Mouse (Mus musculus): ENCODE data around the gene Slc39a11. TPM values are rescaled to one million over a fixed set of nuclear protein-coding genes. Genes with fewer than 3 reads are reported as not detected.

Slc39a11 gene
- polyA plus RNA-seq, 1 experiment from 2014 or later: 26.2 TPM

DNA sequence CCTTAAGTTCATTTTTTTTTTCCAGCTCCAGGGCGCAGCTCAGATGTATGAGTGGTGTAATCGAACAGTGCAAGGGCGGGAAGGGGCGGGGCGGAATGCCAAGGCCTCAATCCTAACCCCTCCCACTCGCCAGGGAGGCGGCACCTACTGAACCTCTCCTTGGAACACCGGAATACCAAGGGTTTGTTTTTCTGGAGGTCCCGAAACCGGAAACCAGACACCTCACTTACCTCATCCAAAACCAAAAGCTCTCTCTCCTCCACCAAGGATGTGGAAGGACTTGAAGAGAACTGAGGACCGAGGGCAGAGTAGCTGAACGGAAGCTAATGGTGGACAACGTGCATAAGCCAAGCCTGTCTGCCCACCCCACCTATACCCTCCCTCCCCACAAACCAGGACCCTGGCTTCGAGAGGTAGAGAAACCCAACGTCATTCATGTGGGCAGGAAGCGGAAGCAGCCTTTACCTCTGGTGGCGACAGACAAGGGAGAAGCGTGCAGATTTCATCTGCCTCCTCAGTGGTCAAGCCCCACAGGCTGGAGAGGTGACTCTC, 441.3 kb downstream of the Slc39a11 start:
- Histone ChIP-seq H3K36me3 (ENCODE audit: control insufficient read depth, insufficient read depth, low read length) (no peaks in the 10 kb centered on the region), H3K9ac (ENCODE audit: low read length) (0 out of 2 replicates have a peak overlapping the region, but pooled peaks have one; percentile 31), H3K4me1 (replicated peaks; ENCODE audit: control insufficient read depth, insufficient read depth, low read length) (peaks cover 11% of the 10 kb centered on the region), H3K27ac (ENCODE audit: low read length) (no peak overlapping the region), H3K4me3 (ENCODE audit: low read length) (no peak overlapping the region; the same call in 1 of the 2 replicates), H3K9me3 (ENCODE audit: control insufficient read depth, low read length) (no peaks in the 10 kb centered on the region), H3K27me3 (ENCODE audit: control insufficient read depth, insufficient read depth, low read depth, low read length) (no peaks in the 10 kb centered on the region), H3K4me2 (ENCODE audit: low read depth, low read length) (peak overlapping the region; percentile 40)
- WGBS: 39% methylated on average over 18 of the region's 18 CpGs
- peak; percentile 76 for ATAC-seq (ENCODE audit: low read depth)

DNA sequence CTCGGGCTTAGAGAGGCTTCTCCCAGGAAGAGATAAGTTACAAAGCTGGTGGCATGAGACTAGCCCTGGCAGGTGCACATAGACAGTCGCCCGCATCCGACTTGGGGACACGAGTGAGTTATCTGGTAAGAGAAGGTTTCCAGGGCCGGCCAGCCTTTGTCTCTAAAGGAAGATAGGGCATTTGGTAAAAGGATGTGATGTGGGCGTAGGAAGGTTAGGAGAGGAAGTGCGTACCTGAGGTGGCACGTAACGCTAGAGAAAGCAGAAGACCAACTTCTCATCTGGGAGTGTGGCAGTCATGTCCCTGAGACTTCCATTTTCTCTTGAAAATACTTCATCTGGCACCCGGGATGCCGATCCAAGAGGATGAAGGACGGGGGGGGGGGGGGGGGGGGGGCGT, 441.9 kb downstream of the Slc39a11 start:
- ATAC-seq (ENCODE audit: low read depth): no peak
- Histone ChIP-seq H3K9me3 (ENCODE audit: control insufficient read depth, low read length) (no peaks in the 10 kb centered on the region), H3K27ac (ENCODE audit: low read length) (no peak overlapping the region), H3K4me2 (ENCODE audit: low read depth, low read length) (peak overlapping the region; percentile 40; the same call in 1 of the 2 replicates), H3K4me1 (replicated peaks; ENCODE audit: control insufficient read depth, insufficient read depth, low read length) (peaks cover 11% of the 10 kb centered on the region), H3K4me3 (ENCODE audit: low read length) (no peak overlapping the region), H3K36me3 (ENCODE audit: control insufficient read depth, insufficient read depth, low read length) (no peaks in the 10 kb centered on the region), H3K9ac (ENCODE audit: low read length) (no peak overlapping the region), H3K27me3 (ENCODE audit: control insufficient read depth, insufficient read depth, low read depth, low read length) (no peaks in the 10 kb centered on the region)
- 84% methylated on average over 11 of the region's 14 CpGs for WGBS

GRCm38 (mm10) chr11:113206099-113206498, 443.8 kb downstream of the Slc39a11 start:
- H3K27ac ChIP-seq (ENCODE audit: low read length): no peak overlapping the region
- 66% methylated on average over 10 of the region's 10 CpGs for WGBS

DNA sequence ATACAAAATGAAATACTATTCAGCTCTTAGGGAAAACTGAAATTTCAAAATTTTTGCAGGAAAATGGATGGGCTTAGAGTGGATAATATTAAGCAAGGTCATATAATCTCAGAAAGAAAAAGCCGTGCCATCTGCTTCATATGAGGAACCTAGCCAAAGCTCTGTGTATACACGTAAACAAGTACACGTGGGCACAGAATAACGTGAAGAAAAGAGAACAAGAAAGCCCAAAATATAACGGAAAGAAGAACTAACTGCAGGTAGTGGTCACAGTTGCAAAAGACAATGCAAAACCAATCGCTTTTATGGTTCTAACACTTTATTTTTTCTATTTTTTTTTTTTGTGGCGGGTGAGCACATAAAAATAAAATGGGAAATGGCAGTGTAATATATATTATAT, 446.9 kb downstream of the Slc39a11 start:
- H3K9me3 ChIP-seq (ENCODE audit: control insufficient read depth, low read length): no peaks in the 10 kb centered on the region
- no peak overlapping the region for H3K9ac ChIP-seq (ENCODE audit: low read length)
- ATAC-seq (ENCODE audit: low read depth): no peak
- 0 out of 2 replicates have a peak, but pooled peaks cover 3% of the 10 kb centered on the region for H3K27me3 ChIP-seq (ENCODE audit: control insufficient read depth, insufficient read depth, low read depth, low read length)
- H3K36me3 ChIP-seq (ENCODE audit: control insufficient read depth, insufficient read depth, low read length): no peaks in the 10 kb centered on the region
- 84% methylated on average over 7 of the region's 7 CpGs for WGBS
- H3K4me1 ChIP-seq (replicated peaks; ENCODE audit: control insufficient read depth, insufficient read depth, low read length): peaks cover 5% of the 10 kb centered on the region
- no peak overlapping the region for H3K4me3 ChIP-seq (ENCODE audit: low read length)
- H3K4me2 ChIP-seq (ENCODE audit: low read depth, low read length): no peak overlapping the region
- no peak overlapping the region for H3K27ac ChIP-seq (ENCODE audit: low read length)

More at GRCm38 (mm10) chr11:113206099-113206498, 443.8 kb downstream of the Slc39a11 start:
- Histone ChIP-seq H3K4me2 (ENCODE audit: low read depth, low read length) (no peak overlapping the region), H3K9me3 (ENCODE audit: control insufficient read depth, low read length) (no peaks in the 10 kb centered on the region), H3K4me1 (replicated peaks; ENCODE audit: control insufficient read depth, insufficient read depth, low read length) (peaks cover 12% of the 10 kb centered on the region), H3K4me3 (ENCODE audit: low read length) (no peak overlapping the region), H3K36me3 (ENCODE audit: control insufficient read depth, insufficient read depth, low read length) (no peaks in the 10 kb centered on the region), H3K27me3 (ENCODE audit: control insufficient read depth, insufficient read depth, low read depth, low read length) (no peaks in the 10 kb centered on the region), H3K9ac (ENCODE audit: low read length) (no peak overlapping the region)
- no peak for ATAC-seq (ENCODE audit: low read depth)

GRCm38 (mm10) chr11:113201470-113201997, 448.3 kb downstream of the Slc39a11 start:
- WGBS: under 1% methylated on average over 42 of the region's 42 CpGs
- H3K9me3 ChIP-seq (ENCODE audit: control insufficient read depth, low read length): no peaks in the 10 kb centered on the region
- ATAC-seq (ENCODE audit: low read depth): peak; percentile 94
- H3K36me3 ChIP-seq (ENCODE audit: control insufficient read depth, insufficient read depth, low read length): no peaks in the 10 kb centered on the region
- H3K9ac ChIP-seq (ENCODE audit: low read length): peak overlapping the region; percentile 84
- H3K4me3 ChIP-seq (ENCODE audit: low read length): peak overlapping the region; percentile 71
- peaks cover 5% of the 10 kb centered on the region for H3K4me1 ChIP-seq (replicated peaks; ENCODE audit: control insufficient read depth, insufficient read depth, low read length)
- peak overlapping the region; percentile 85 for H3K27ac ChIP-seq (ENCODE audit: low read length)
- peak overlapping the region; percentile 99 for H3K4me2 ChIP-seq (ENCODE audit: low read depth, low read length)
- 0 out of 2 replicates have a peak, but pooled peaks cover 3% of the 10 kb centered on the region for H3K27me3 ChIP-seq (ENCODE audit: control insufficient read depth, insufficient read depth, low read depth, low read length)

DNA sequence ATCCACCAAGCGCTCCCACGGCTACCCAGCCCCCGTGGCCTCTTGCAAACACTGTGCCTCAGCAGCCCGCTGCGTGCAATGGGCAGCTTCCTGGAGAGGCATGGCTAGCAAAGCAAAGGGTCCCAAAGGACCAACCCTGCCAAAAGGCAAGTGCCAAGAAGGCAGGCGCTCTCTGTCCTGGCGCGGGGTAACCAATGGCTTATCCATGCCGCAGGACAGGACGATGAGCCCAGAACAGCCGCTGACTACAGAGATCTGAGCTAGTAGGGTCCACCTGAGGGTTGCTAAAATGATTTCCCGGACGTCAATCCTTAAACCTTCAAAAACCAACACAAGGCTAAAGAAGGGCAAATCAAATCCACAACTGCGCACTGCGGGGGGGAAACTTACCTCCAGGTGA, 449.0 kb downstream of the Slc39a11 start:
- peaks cover 5% of the 10 kb centered on the region for H3K4me1 ChIP-seq (replicated peaks; ENCODE audit: control insufficient read depth, insufficient read depth, low read length)
- no peaks in the 10 kb centered on the region for H3K9me3 ChIP-seq (ENCODE audit: control insufficient read depth, low read length)
- no peak for ATAC-seq (ENCODE audit: low read depth)
- no peaks in the 10 kb centered on the region for H3K36me3 ChIP-seq (ENCODE audit: control insufficient read depth, insufficient read depth, low read length)
- no peak overlapping the region for H3K27ac ChIP-seq (ENCODE audit: low read length)
- peak overlapping the region; percentile 71 for H3K4me3 ChIP-seq (ENCODE audit: low read length)
- WGBS: 9% methylated on average over 15 of the region's 15 CpGs
- H3K9ac ChIP-seq (ENCODE audit: low read length): peak overlapping the region; percentile 84
- H3K4me2 ChIP-seq (ENCODE audit: low read depth, low read length): peak overlapping the region; percentile 99
- H3K27me3 ChIP-seq (ENCODE audit: control insufficient read depth, insufficient read depth, low read depth, low read length): 0 out of 2 replicates have a peak, but pooled peaks cover 3% of the 10 kb centered on the region

GRCm38 (mm10) chr11:113198586-113198985, 451.3 kb downstream of the Slc39a11 start:
- Histone ChIP-seq H3K27me3 (ENCODE audit: control insufficient read depth, insufficient read depth, low read depth, low read length) (0 out of 2 replicates have a peak, but pooled peaks cover 3% of the 10 kb centered on the region), H3K4me2 (ENCODE audit: low read depth, low read length) (0 out of 2 replicates have a peak overlapping the region, but pooled peaks have one; percentile 2), H3K4me3 (ENCODE audit: low read length) (no peak overlapping the region), H3K9ac (ENCODE audit: low read length) (peak overlapping the region; percentile 22; the same call in 1 of the 2 replicates), H3K36me3 (ENCODE audit: control insufficient read depth, insufficient read depth, low read length) (no peaks in the 10 kb centered on the region), H3K4me1 (replicated peaks; ENCODE audit: control insufficient read depth, insufficient read depth, low read length) (peaks cover 8% of the 10 kb centered on the region), H3K9me3 (ENCODE audit: control insufficient read depth, low read length) (no peaks in the 10 kb centered on the region), H3K27ac (ENCODE audit: low read length) (peak overlapping the region; percentile 10; the same call in 1 of the 2 replicates)
- 58% methylated on average over 15 of the region's 15 CpGs for WGBS
- ATAC-seq (ENCODE audit: low read depth): 0 out of 2 replicates have a peak, but pooled peaks have one; percentile 30

- peaks cover 8% of the 10 kb centered on the region for H3K4me1 ChIP-seq (replicated peaks; ENCODE audit: control insufficient read depth, insufficient read depth, low read length)
- H3K27ac ChIP-seq (ENCODE audit: low read length): no peak overlapping the region
- H3K4me2 ChIP-seq (ENCODE audit: low read depth, low read length): no peak overlapping the region
- H3K4me3 ChIP-seq (ENCODE audit: low read length): no peak overlapping the region
- no peaks in the 10 kb centered on the region for H3K36me3 ChIP-seq (ENCODE audit: control insufficient read depth, insufficient read depth, low read length)
- WGBS: 71% methylated on average over 8 of the region's 8 CpGs
- no peak for ATAC-seq (ENCODE audit: low read depth)
- no peaks in the 10 kb centered on the region for H3K9me3 ChIP-seq (ENCODE audit: control insufficient read depth, low read length)
- H3K9ac ChIP-seq (ENCODE audit: low read length): no peak overlapping the region
- H3K27me3 ChIP-seq (ENCODE audit: control insufficient read depth, insufficient read depth, low read depth, low read length): 0 out of 2 replicates have a peak, but pooled peaks cover 3% of the 10 kb centered on the region
Measured at GRCm38 (mm10) chr11:113197624-113198023, 452.3 kb downstream of the Slc39a11 start.

DNA sequence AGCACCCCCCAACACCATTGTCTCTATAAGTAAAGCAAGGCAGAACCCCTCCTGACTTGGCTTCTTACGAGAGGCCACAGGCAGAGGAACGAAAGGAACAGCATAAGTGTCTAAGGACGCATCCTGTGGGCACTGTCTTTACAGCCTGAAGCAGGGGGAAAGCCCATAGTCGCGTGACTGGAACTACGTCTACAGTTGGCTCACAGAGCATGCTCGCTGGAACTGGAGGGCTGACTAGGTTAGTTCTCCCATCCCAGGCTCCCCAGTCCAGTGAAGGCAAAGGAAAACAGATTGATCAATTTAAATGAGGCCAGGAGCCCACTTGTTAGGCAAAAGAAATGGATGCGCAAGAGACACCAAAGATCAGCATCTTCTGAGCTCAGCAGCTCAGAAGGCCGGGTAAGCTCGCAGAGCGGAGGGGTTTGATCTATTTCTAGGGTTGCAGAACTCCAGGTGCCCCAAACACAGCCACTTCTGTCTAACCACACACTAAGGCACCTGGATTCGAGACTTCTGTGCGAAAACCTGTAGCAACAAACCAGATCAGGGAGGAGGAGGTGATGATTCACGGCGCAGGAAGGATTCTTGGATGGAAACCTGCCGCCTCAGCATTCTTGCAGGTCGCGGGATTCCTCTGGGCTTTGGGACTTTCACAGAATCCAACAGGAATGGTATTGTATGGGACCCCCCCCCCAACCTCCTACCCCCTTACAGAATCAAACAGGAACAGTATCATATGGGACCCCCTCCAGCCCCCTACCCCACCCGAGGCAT, 453.5 kb downstream of the Slc39a11 start:
- Histone ChIP-seq H3K4me3 (ENCODE audit: low read length) (no peak overlapping the region), H3K27ac (ENCODE audit: low read length) (no peak overlapping the region), H3K4me2 (ENCODE audit: low read depth, low read length) (no peak overlapping the region), H3K9me3 (ENCODE audit: control insufficient read depth, low read length) (no peaks in the 10 kb centered on the region), H3K36me3 (ENCODE audit: control insufficient read depth, insufficient read depth, low read length) (no peaks in the 10 kb centered on the region), H3K9ac (ENCODE audit: low read length) (no peak overlapping the region), H3K4me1 (replicated peaks; ENCODE audit: control insufficient read depth, insufficient read depth, low read length) (peaks cover 8% of the 10 kb centered on the region), H3K27me3 (ENCODE audit: control insufficient read depth, insufficient read depth, low read depth, low read length) (0 out of 2 replicates have a peak, but pooled peaks cover 3% of the 10 kb centered on the region)
- 75% methylated on average over 19 of the region's 19 CpGs for WGBS
- ATAC-seq (ENCODE audit: low read depth): no peak

Data from lung, embryonic 16.5 days (tissue).